Mouse (Mus musculus): ENCODE data around the gene Sstr5. TPM values are rescaled to one million over a fixed set of nuclear protein-coding genes. Genes with fewer than 3 reads are reported as not detected.

Sstr5 gene
- polyA plus RNA-seq (2016; fragmentation: Nextera tagmentation; extraction: Ambion mirVana): 0.11 TPM in 1 of 2 replicates, not detected in the other

DNA sequence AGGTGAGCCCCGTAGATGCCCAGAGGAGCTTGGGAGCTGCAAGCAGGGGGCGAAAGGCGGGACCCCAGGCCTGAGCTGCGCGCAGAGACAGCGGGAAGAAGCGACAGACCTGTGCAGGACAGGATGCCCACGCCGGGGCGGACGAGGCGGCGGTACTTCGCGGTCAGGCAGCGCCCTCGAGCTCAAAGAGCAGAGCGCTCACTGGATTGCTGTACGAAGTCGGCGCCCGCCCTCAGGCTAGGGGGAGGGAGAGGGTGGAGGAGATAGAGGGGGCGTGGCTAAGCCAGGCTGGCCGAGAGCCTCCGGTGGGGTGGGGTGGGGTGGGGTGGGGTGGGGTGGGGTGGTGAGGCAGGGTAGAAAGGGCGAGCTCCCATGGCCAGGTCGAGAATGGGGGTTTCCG, at the start of gene Sstr5:
Sstr5 (minus strand) TSS at position 276 of the 400 bp plus-strand sequence.
- ATAC-seq (ENCODE audit: low FRiP score, low read depth): no peak
- Histone ChIP-seq H3K4me1 (peaks cover 9% of the 10 kb centered on the region), H3K4me2 (replicated peaks) (peak within 1 kb of the TSS; percentile 52), H3K27me3 (peaks cover 64% of the 10 kb centered on the region), H3K36me3 (no peaks in the 10 kb centered on the region), H3K9ac (replicated peaks) (peak within 1 kb of the TSS; percentile 31; the same call in 1 of the 2 replicates), H3K27ac (replicated peaks) (no peak within 1 kb of the TSS), H3K9me3 (no peaks in the 10 kb centered on the region), H3K4me3 (peak within 1 kb of the TSS; percentile 35)
- 1% methylated on average over 20 of the region's 28 CpGs for WGBS

DNA sequence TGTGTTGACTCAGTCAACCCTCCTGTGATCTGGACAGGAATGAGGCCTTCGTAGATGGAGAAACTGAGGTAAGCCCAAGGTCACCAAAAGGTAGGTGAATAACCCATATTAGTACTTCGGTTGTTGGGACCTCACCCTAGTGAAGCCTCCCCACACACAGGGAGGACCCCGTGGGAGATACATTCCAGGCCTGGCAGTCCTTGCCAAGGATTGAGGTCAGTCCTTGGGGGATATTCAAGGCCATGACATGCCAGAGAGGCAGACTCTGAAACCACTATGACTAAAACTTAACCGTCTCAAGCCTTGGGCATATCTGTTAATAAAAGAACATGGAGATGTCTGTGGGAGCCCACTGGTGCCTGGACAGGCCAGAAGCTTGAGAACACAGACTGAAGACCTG, 44.7 kb upstream of the Sstr5 start:
- Histone ChIP-seq H3K4me3 (no peak overlapping the region), H3K27me3 (peaks cover 19% of the 10 kb centered on the region), H3K4me2 (replicated peaks) (no peak overlapping the region), H3K4me1 (peaks cover 16% of the 10 kb centered on the region), H3K9ac (replicated peaks) (no peak overlapping the region), H3K9me3 (no peaks in the 10 kb centered on the region), H3K36me3 (no peaks in the 10 kb centered on the region), H3K27ac (replicated peaks) (no peak overlapping the region)
- WGBS: 94% methylated on average over 4 of the region's 4 CpGs
- ATAC-seq (ENCODE audit: low FRiP score, low read depth): no peak

GRCm38 (mm10) chr17:25540731-25541130, 43.6 kb upstream of the Sstr5 start:
- H3K9me3 ChIP-seq: no peaks in the 10 kb centered on the region
- ATAC-seq (ENCODE audit: low FRiP score, low read depth): no peak
- peaks cover 19% of the 10 kb centered on the region for H3K27me3 ChIP-seq
- no peak overlapping the region for H3K27ac ChIP-seq (replicated peaks)
- no peaks in the 10 kb centered on the region for H3K36me3 ChIP-seq
- 83% methylated on average over 5 of the region's 5 CpGs for WGBS
- H3K4me3 ChIP-seq: no peak overlapping the region
- no peak overlapping the region for H3K9ac ChIP-seq (replicated peaks)
- H3K4me1 ChIP-seq: peaks cover 16% of the 10 kb centered on the region
- H3K4me2 ChIP-seq (replicated peaks): no peak overlapping the region

GRCm38 (mm10) chr17:25538945-25539875, 42.1 kb upstream of the Sstr5 start:
- ATAC-seq (ENCODE audit: low FRiP score, low read depth): peak; percentile 56; the same call in 1 of the 2 replicates
- WGBS: 9% methylated on average over 27 of the region's 27 CpGs
- peak overlapping the region; percentile 5; the same call in 1 of the 2 replicates for H3K4me3 ChIP-seq

DNA sequence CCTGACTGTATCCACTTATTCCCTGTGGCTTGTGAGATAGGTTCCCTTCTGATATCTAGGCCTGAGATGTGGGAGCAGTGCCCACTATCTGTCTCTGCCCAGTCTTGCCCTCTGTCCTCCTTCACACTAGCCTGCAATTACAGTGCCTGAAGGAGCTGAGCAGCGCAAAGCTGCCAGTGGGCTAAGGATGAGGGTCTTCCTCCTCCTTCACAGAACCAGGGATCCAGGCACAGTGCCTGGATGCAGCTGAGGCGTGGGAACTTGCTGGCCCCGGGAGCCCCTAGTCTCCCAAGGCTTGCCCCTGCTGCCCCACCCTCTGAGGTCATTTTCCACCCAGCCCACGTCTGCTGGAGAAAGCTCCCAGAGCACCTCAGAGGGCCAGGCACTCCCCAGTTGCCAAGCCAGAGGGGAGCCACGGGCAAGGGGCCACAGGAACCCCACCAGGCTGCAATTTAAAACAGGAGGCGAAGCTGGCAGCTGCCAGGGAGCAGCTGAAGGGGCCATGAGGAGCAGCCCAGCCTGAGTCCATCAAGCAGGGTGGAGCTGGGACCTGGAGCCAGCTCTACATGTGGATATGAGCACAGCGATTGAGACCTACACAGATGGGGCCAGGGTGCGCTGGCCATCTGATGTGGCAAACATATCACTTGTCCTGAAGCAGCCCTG, 33.4 kb upstream of the Sstr5 start:
- Histone ChIP-seq H3K4me2 (replicated peaks) (no peak overlapping the region), H3K9me3 (no peaks in the 10 kb centered on the region), H3K36me3 (no peaks in the 10 kb centered on the region), H3K4me3 (no peak overlapping the region), H3K27me3 (peaks cover 6% of the 10 kb centered on the region), H3K9ac (replicated peaks) (no peak overlapping the region; the same call in 1 of the 2 replicates), H3K27ac (replicated peaks) (no peak overlapping the region), H3K4me1 (no peaks in the 10 kb centered on the region)
- WGBS: 70% methylated on average over 8 of the region's 8 CpGs
- ATAC-seq (ENCODE audit: low FRiP score, low read depth): no peak

More at GRCm38 (mm10) chr17:25538945-25539875, 42.1 kb upstream of the Sstr5 start:
- Histone ChIP-seq H3K9me3 (no peaks in the 10 kb centered on the region), H3K4me2 (replicated peaks) (peak overlapping the region; percentile 45), H3K27me3 (peaks cover 19% of the 10 kb centered on the region), H3K9ac (replicated peaks) (peak overlapping the region; percentile 43), H3K27ac (replicated peaks) (peak overlapping the region; percentile 60), H3K4me1 (peaks cover 16% of the 10 kb centered on the region), H3K36me3 (no peaks in the 10 kb centered on the region)

DNA sequence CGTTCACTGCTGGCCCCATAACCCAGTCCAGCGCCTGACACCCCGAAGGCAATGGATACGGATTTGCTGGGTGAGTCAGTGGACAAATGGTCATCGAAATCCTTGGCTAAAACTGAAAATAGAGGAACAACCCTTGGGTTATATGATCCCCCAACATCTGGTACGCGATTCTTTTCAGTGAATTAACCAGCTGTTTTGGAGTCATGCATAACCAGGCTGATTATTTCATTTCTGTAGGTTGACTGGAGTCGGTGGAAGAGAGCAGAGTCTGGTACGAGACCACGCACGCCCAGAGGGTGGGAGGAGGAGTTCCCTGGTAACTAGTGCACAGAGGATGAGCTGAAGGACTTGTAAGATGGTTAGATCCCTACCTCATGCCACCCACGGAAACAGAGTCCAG, 25.0 kb upstream of the Sstr5 start:
- WGBS: 85% methylated on average over 12 of the region's 12 CpGs
- Histone ChIP-seq H3K9me3 (no peaks in the 10 kb centered on the region), H3K4me2 (replicated peaks) (no peak overlapping the region), H3K36me3 (no peaks in the 10 kb centered on the region), H3K9ac (replicated peaks) (no peak overlapping the region), H3K27me3 (peaks cover 8% of the 10 kb centered on the region), H3K4me1 (peaks cover 11% of the 10 kb centered on the region; the same call in 1 of the 2 replicates), H3K4me3 (no peak overlapping the region), H3K27ac (replicated peaks) (no peak overlapping the region)
- no peak for ATAC-seq (ENCODE audit: low FRiP score, low read depth)

GRCm38 (mm10) chr17:25520492-25520891, 23.4 kb upstream of the Sstr5 start:
- Histone ChIP-seq H3K4me3 (no peak overlapping the region), H3K4me1 (peaks cover 11% of the 10 kb centered on the region; the same call in 1 of the 2 replicates), H3K4me2 (replicated peaks) (no peak overlapping the region), H3K27ac (replicated peaks) (no peak overlapping the region), H3K9ac (replicated peaks) (no peak overlapping the region), H3K36me3 (no peaks in the 10 kb centered on the region), H3K9me3 (no peaks in the 10 kb centered on the region), H3K27me3 (peaks cover 8% of the 10 kb centered on the region)
- 65% methylated on average over 9 of the region's 9 CpGs for WGBS
- ATAC-seq (ENCODE audit: low FRiP score, low read depth): no peak

DNA sequence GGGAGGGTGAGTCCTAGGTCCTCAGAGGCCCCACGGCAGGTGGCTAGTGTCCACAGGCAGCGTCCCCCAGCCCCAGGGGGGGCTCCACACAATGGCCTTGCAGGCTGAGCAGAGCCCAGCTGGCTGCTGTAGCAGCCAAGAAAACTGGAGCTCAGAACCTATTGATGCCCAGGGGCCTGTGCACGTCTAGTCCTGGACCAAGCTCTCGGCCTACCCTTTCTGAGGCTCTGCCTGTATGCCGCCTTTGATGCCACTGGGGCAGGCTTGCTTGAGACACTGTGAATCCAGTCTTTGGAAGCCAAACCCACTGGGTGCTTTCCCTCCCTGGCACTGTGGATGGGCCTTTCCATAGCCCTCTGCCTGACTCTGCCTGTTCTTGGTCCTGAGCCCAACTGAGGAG, 22.4 kb upstream of the Sstr5 start:
- H3K4me2 ChIP-seq (replicated peaks): no peak overlapping the region
- H3K9ac ChIP-seq (replicated peaks): no peak overlapping the region
- H3K27ac ChIP-seq (replicated peaks): no peak overlapping the region
- 60% methylated on average over 5 of the region's 5 CpGs for WGBS
- ATAC-seq (ENCODE audit: low FRiP score, low read depth): no peak
- peaks cover 11% of the 10 kb centered on the region; the same call in 1 of the 2 replicates for H3K4me1 ChIP-seq
- peaks cover 8% of the 10 kb centered on the region for H3K27me3 ChIP-seq
- H3K4me3 ChIP-seq: no peak overlapping the region
- no peaks in the 10 kb centered on the region for H3K36me3 ChIP-seq
- no peaks in the 10 kb centered on the region for H3K9me3 ChIP-seq

DNA sequence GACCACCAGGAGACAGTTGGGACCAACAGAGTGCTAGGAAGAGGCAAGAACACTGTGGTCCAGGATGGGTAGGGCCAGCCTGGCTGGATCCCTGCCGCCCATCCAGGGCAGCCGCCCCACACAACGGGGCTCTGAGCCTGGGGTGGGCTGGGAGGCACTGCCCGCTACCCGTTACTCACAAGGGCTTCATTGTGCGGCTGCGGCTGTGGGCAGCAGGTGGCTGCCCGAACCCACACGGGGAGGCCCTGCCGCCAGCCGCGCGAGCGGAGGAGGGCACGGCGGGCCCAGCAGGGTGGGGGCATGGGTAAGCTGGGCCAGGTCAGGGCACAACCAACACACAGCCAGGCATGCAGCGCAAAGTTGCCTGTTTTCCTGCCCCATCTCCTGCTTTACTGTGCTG, 21.1 kb upstream of the Sstr5 start:
- no peak for ATAC-seq (ENCODE audit: low FRiP score, low read depth)
- Histone ChIP-seq H3K27me3 (peaks cover 8% of the 10 kb centered on the region), H3K4me1 (peaks cover 11% of the 10 kb centered on the region; the same call in 1 of the 2 replicates), H3K4me2 (replicated peaks) (no peak overlapping the region), H3K36me3 (no peaks in the 10 kb centered on the region), H3K4me3 (no peak overlapping the region), H3K9me3 (no peaks in the 10 kb centered on the region), H3K9ac (replicated peaks) (no peak overlapping the region), H3K27ac (replicated peaks) (no peak overlapping the region)
- WGBS: 82% methylated on average over 17 of the region's 17 CpGs

GRCm38 (mm10) chr17:25516315-25516714, 19.2 kb upstream of the Sstr5 start:
- Histone ChIP-seq H3K4me2 (replicated peaks) (no peak overlapping the region), H3K36me3 (no peaks in the 10 kb centered on the region), H3K9me3 (no peaks in the 10 kb centered on the region), H3K9ac (replicated peaks) (no peak overlapping the region), H3K27ac (replicated peaks) (no peak overlapping the region), H3K4me3 (no peak overlapping the region), H3K4me1 (peaks cover 11% of the 10 kb centered on the region; the same call in 1 of the 2 replicates), H3K27me3 (peaks cover under 1% of the 10 kb centered on the region; the same call in 1 of the 2 replicates)
- WGBS: 47% methylated on average over 5 of the region's 5 CpGs
- no peak for ATAC-seq (ENCODE audit: low FRiP score, low read depth)

- no peak overlapping the region for H3K27ac ChIP-seq (replicated peaks)
- whole genome bisulfite sequencing: 88% methylated on average over 2 of the region's 2 CpGs
- H3K4me2 ChIP-seq (replicated peaks): no peak overlapping the region
- no peaks in the 10 kb centered on the region for H3K9me3 ChIP-seq
- no peak for ATAC-seq (ENCODE audit: low FRiP score, low read depth)
- peaks cover 6% of the 10 kb centered on the region; the same call in 1 of the 2 replicates for H3K4me1 ChIP-seq
- no peak overlapping the region for H3K9ac ChIP-seq (replicated peaks)
- H3K27me3 ChIP-seq: no peaks in the 10 kb centered on the region
- H3K4me3 ChIP-seq: no peak overlapping the region
- no peaks in the 10 kb centered on the region for H3K36me3 ChIP-seq
Observed at GRCm38 (mm10) chr17:25514055-25514454, 17.0 kb upstream of the Sstr5 start.

GRCm38 (mm10) chr17:25511876-25512275, 14.8 kb upstream of the Sstr5 start:
- Histone ChIP-seq H3K4me2 (replicated peaks) (no peak overlapping the region), H3K27me3 (0 out of 2 replicates have a peak, but pooled peaks cover 9% of the 10 kb centered on the region), H3K27ac (replicated peaks) (no peak overlapping the region), H3K4me3 (no peak overlapping the region), H3K36me3 (no peaks in the 10 kb centered on the region), H3K9ac (replicated peaks) (no peak overlapping the region), H3K4me1 (no peaks in the 10 kb centered on the region), H3K9me3 (no peaks in the 10 kb centered on the region)
- ATAC-seq (ENCODE audit: low FRiP score, low read depth): no peak
- 85% methylated on average over 3 of the region's 3 CpGs for WGBS

All from midbrain, embryonic 12.5 days (tissue).